Mouse (Mus musculus) lung, embryonic 15.5 days (tissue): ENCODE results near the gene Dynlt1c. TPM values are rescaled to one million over a fixed set of nuclear protein-coding genes. Genes with fewer than 3 reads are reported as not detected.
A peak's percentile ranks its signal among the peaks of the same experiment; 100 is the strongest.
"Not testable (repeated sequence)": the region's sequence is repeated elsewhere in the genome, so short reads cannot be mapped to it uniquely, and the experiment has no call there.

Experiments
- ATAC-seq: fragments of 200-750 bp; cut with Nextera tagmentation; 2 replicates; pipeline ENCODE4 v1.8.0; 2017; ENCODE audit warnings: moderate number of reproducible peaks, borderline replicate concordance; ENCODE audit not compliant: low FRiP score, low TSS enrichment; ENCODE audit errors: extremely low read depth
- H3K27ac ChIP-seq: fragments of 300-500 bp; sonication (generic); 2 replicates; pipeline ENCODE4 v1.5.1; 2015; ENCODE audit warnings: moderate library complexity, mild to moderate bottlenecking, inconsistent platforms
- H3K27me3 ChIP-seq: fragments of 300-500 bp; sonication (generic); 2 replicates; pipeline ENCODE4 v1.6.1; 2015; ENCODE audit warnings: inconsistent platforms
- H3K36me3 ChIP-seq: fragments of 300-500 bp; sonication (generic); 2 replicates; pipeline ENCODE4 v1.6.1; 2015; ENCODE audit warnings: inconsistent platforms
- H3K4me1 ChIP-seq: fragments of 300-500 bp; sonication (generic); 2 replicates; pipeline ENCODE4 v1.6.1; 2015; ENCODE audit warnings: inconsistent platforms
- H3K4me2 ChIP-seq: fragments of 300-500 bp; sonication (generic); 2 replicates; pipeline ENCODE4 v1.6.1; 2015; ENCODE audit warnings: inconsistent platforms, mild to moderate bottlenecking, moderate library complexity
- H3K4me3 ChIP-seq: fragments of 300-500 bp; sonication (generic); 2 replicates; pipeline ENCODE4 v1.5.1; 2015; ENCODE audit warnings: mild to moderate bottlenecking, inconsistent platforms
- H3K9ac ChIP-seq: fragments of 300-500 bp; sonication (generic); 2 replicates; pipeline ENCODE4 v1.6.1; 2015; ENCODE audit warnings: inconsistent platforms
- H3K9me3 ChIP-seq: fragments of 300-500 bp; sonication (generic); 2 replicates; pipeline ENCODE4 v1.6.1; 2016; ENCODE audit warnings: inconsistent platforms
- WGBS: fragments of 180-500 bp; shearing (Covaris S2); methylation state at CpG from one replicate; pipeline ENCODE4 v1.1.7; 2015; 5-methylcytosine and 5-hydroxymethylcytosine counted together
- polyA plus RNA-seq: library from polyadenylated mRNA; unstranded; fragments of >200 nt; fragmentation: Nextera tagmentation; extraction: Ambion mirVana; gene quantifications from 2 replicates; pipeline ENCODE4 v1.2.1, GENCODE M21; 2015

Gene Dynlt1c
- polyA plus RNA-seq, 1 experiment from 2014 or later, result 36.9 TPM

DNA sequence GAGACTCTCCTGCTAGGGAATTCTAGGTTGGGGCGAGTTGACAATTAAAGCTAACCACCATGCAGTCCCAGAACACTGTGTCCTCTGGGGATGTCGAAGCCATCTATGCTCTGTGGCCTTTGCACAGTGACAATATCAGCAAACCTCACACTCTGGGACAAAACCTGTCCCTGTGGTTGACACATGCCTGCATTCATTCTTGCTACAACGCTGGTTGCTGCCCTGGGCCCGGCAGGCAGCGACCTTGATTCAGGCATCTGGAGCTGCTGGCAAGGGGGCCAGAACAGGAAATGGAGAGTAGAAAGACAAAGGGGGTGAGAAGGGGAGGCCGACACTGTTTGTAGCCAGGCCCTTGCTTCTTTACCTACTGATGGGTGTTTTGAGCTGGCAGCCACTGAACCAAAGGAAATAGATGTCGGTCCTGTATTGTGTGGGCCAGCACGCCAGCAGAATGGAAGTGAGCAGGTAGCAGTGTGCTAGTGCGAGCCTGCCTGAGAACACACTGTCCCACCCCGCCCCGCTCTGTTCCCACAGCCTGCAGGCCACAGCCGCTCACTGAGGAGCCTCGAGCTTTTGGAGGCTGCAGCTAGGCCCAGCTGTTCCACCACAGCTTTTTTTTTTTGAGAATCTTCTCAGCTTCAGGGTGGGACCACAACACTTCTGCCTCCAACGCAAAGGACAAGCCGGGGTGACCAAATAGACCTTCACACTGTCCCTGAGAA, 5.5 kb upstream of the Dynlt1c start:
- not testable (repeated sequence) for H3K4me1 ChIP-seq, H3K4me3 ChIP-seq, H3K9me3 ChIP-seq, H3K4me2 ChIP-seq, H3K36me3 ChIP-seq, H3K27me3 ChIP-seq, H3K9ac ChIP-seq, H3K27ac ChIP-seq
- 18% methylated on average over 11 of the region's 15 CpGs for WGBS
- ATAC-seq, result peak; percentile 28; the same call in 1 of the 2 replicates

DNA sequence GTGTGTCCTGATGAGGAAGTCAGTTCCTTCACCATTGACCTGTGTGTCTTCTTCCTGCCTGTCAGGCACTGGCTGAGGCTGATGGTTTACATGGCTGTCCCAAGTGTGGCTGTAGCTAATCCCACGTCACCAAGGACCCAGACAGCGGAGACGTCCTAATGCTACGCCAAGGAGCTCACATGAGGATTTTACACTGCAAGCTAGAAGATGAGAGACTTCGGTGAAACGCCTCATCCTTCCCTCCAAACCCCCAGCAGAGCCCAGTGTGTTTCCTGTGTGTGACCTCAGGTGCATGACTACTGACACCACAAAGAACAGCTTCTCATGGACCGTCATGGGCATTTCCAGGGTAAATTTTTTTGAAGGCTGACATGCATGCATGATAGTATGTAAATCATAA, 3.1 kb upstream of the Dynlt1c start:
- H3K4me2 ChIP-seq, ATAC-seq, H3K4me3 ChIP-seq, H3K36me3 ChIP-seq, H3K9ac ChIP-seq, H3K9me3 ChIP-seq, H3K27ac ChIP-seq, H3K27me3 ChIP-seq, H3K4me1 ChIP-seq: not testable (repeated sequence)
- WGBS, result 81% methylated on average over 7 of the region's 7 CpGs

DNA sequence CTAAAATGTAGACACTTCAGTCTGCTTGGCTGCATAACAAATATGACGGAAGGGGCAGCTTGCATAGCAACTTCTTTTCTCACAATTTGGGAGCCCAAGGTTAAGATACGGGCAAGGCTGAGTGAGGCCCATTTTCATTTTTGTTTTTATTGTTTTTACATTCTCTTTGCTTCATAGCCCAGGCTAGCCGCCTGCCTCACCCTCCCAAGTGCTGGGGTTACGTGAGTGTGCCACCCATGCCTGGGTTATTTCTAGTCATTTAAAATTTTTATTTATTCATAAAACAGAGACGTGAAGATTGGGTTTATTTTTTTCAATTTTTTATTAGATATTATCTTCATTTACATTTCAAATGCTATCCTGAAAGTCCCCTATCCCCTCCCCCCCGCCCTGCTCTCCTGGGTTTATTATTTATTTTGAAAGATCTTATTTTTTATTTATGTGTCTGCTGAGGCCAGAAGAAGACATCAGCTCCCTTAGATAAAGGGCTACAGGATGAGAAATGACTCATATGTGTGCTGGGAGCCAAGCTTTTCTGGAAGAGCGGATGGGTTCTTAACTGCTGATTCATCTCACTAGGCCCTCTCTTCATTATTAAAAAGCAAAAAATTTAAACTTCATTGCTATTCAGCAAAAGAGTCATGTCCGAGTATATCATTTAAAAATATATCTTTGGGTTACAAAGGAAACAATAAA, 1.1 kb upstream of the Dynlt1c start:
- H3K27me3 ChIP-seq, H3K4me3 ChIP-seq, H3K4me2 ChIP-seq, H3K9ac ChIP-seq, H3K36me3 ChIP-seq, H3K27ac ChIP-seq, ATAC-seq, H3K4me1 ChIP-seq, H3K9me3 ChIP-seq: not testable (repeated sequence)
- 80% methylated on average over 5 of the region's 8 CpGs for WGBS

DNA sequence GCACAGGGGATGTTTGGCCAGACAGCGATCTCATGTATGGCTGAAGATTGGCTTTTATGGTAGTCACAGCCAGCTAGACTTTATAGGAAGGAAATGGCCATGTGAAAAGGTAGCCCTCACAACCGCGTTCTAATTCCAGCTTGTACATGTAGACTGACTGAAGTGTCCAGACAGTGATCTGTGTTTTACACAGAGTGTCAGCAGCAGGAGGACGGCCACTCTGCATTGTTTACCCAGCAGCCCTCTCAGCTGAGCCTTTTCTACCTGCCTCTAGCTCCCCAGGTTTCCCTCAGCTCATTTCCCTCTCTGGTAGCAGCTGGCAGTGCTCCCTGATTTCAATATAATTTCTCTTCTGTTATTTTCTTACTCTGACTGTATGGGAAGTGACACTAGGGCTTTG, 734 bp downstream of the Dynlt1c start:
- ATAC-seq, H3K27ac ChIP-seq, H3K9ac ChIP-seq, H3K4me1 ChIP-seq, H3K4me3 ChIP-seq, H3K36me3 ChIP-seq, H3K9me3 ChIP-seq, H3K27me3 ChIP-seq: not testable (repeated sequence)
- H3K4me2 ChIP-seq, result peak overlapping the region; percentile 39
- 2% methylated on average over 3 of the region's 4 CpGs for WGBS

DNA sequence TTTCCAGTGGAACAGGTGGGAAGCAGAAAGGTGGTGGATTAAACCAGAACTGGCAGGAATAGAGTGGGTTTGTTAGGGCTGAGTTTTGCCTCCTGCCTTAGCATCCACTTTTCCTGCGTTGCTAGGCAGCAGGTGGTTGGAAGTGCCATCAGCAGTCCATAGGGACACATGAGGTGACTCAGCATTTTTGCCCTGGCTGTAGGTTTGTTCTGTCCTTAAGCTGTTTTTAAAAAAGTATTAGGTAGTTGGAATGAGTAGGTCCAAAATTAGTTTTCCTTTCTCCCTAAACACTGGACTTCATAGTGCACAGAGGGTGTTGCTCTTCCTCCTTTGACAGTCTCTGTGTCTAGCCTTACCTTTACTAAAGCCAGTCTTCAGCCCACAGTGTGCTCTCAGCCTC, 3.9 kb downstream of the Dynlt1c start:
- H3K9me3 ChIP-seq, H3K27me3 ChIP-seq, H3K4me3 ChIP-seq, H3K4me2 ChIP-seq, H3K4me1 ChIP-seq, ATAC-seq, H3K27ac ChIP-seq, H3K36me3 ChIP-seq, H3K9ac ChIP-seq: not testable (repeated sequence)
- 67% methylated on average over 1 of the region's 1 CpGs for WGBS

DNA sequence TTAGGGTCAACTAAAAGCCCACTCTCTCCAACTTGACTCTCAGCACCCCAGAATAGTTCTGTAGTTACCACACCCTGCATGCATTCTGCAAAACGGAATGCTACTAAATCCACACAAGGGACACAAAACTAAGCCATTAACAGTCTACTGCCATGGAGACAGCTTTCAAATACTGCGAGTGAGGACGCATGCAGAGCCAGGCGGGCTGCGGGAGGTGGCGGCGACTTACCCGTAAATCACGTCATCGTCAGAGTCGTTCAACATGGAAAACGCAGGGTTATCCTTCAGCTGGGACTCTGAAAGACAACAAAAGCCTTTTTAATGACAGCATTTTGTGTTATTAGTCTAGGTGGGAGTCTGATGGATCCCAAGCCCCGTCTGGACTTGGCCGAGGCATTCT, 12.1 kb downstream of the Dynlt1c start:
- WGBS, result 83% methylated on average over 12 of the region's 14 CpGs
- H3K4me2 ChIP-seq, H3K4me3 ChIP-seq, H3K9me3 ChIP-seq, H3K27ac ChIP-seq, H3K9ac ChIP-seq, H3K27me3 ChIP-seq, H3K36me3 ChIP-seq, H3K4me1 ChIP-seq, ATAC-seq: not testable (repeated sequence)

DNA sequence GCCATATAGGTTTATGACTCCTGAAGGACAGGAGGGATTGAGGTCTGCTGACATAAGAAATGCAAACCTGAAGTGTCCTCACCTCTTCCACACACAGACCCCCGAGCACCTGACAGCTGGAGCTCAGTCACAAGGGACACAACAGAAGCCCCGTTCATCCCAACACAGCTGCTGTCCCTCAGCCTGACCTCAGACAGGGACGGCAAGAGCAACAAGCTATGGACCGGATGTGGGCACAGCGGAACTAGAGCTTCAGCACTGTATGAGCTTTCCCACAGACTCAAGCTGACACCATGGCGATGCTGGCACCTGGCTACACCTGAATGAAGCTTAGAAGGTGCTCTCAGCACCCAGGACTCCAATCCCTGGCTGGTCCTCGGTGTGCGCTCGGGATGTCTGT, 12.8 kb downstream of the Dynlt1c start:
- H3K4me3 ChIP-seq, H3K4me2 ChIP-seq, ATAC-seq, H3K4me1 ChIP-seq, H3K27ac ChIP-seq, H3K36me3 ChIP-seq, H3K27me3 ChIP-seq, H3K9ac ChIP-seq, H3K9me3 ChIP-seq: not testable (repeated sequence)
- WGBS, result 57% methylated on average over 5 of the region's 9 CpGs

DNA sequence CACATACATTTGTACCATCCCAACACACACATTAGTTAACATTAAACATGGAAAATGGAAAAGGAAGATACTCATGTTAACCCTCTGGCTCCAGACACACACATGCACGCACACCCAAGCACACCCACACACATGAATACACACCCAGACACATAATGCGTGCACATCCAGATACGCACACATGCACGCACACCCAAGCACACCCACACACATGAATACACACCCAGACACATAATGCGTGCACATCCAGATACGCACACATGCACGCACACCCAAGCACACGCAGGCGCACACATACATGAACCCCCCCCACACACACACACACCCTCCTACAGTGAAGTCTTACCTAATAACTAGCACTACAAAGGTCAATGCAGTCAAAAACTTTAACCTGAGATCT, 15.3 kb downstream of the Dynlt1c start:
- not testable (repeated sequence) for H3K4me2 ChIP-seq, ATAC-seq, H3K27me3 ChIP-seq, H3K9me3 ChIP-seq, H3K4me3 ChIP-seq, H3K36me3 ChIP-seq, H3K9ac ChIP-seq, H3K27ac ChIP-seq, H3K4me1 ChIP-seq
- 95% methylated on average over 9 of the region's 9 CpGs for WGBS

DNA sequence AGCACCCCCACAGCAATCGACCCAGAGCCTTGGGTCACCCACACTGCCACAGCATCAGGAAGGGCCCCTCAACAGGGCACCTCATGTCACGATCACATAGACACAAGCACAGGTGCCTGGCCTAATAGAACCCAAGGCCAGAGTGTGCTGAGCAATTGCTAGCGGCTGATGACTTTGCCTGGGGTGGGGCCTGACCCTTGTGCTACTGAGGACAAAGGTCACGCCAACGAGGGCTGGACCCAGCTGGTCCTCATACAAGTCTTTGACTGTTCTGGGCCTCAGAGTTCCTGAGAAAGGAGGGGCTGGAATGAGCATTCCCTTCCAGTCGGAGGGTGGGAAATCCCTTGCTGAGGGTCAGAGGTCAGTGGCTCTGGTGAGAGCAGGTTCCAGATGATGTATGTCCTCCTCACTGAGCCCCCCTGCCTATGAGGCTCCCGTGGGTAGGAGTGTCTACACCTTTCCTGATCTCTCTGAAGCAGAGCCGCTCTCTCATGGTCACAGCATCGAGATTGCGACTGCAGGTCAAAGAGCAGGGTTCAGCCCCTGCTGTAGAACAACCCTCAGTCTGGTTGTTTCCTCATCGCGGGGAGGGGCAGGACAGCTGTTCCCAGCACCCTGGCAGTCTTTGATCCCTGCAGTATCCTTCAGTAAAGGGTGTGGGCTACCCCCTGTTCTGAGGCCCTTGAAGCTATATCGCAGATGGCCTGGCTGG, 16.4 kb downstream of the Dynlt1c start:
- H3K36me3 ChIP-seq, H3K27ac ChIP-seq, H3K9me3 ChIP-seq, H3K27me3 ChIP-seq, H3K9ac ChIP-seq, H3K4me3 ChIP-seq, ATAC-seq, H3K4me2 ChIP-seq, H3K4me1 ChIP-seq: not testable (repeated sequence)
- 40% methylated on average over 8 of the region's 13 CpGs for WGBS

DNA sequence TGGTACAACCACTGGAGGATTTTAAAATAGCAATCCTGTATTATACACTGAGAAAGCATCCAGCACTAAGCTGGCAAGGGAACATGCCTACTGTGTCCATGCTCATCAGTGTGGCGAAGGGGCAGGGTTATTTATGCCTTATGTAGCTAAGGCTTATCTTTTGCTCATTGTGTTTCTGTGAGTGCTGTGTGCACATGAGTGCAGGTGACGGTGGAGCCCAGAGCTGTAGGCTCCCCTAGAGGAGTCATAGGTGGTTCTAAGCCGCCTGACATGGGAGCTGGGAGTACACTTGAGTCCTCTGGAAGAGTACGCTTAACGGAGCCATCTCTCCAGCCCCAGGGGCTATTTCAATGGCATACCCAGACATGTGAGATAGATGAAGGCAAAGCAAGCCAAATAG, 17.8 kb downstream of the Dynlt1c start:
- not testable (repeated sequence) for H3K9ac ChIP-seq, H3K27ac ChIP-seq, H3K4me2 ChIP-seq, H3K36me3 ChIP-seq, H3K27me3 ChIP-seq, H3K9me3 ChIP-seq, H3K4me3 ChIP-seq, H3K4me1 ChIP-seq, ATAC-seq
- 86% methylated on average over 5 of the region's 5 CpGs for WGBS

DNA sequence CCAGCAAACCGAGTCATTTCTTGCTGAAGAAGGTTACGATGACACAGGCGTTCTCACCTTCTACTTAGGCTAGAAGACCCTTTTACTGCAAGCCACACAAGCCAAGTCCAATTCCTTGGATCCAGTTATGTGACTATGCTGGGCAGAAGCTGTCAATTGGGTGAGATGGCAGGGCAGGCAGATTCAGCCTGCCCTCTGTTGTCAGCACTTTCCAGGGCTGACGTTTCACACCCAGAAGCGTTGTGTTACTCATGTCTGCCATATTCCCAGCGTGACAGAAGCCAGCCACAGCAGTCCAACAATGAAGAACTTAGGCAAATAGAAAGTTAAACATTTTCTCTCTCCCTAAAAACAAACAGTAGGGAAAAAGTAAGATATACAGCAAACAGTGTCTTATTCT, 18.6 kb downstream of the Dynlt1c start:
- not testable (repeated sequence) for H3K9me3 ChIP-seq, H3K36me3 ChIP-seq, H3K4me1 ChIP-seq, H3K4me2 ChIP-seq, H3K27ac ChIP-seq, ATAC-seq, H3K4me3 ChIP-seq, H3K9ac ChIP-seq, H3K27me3 ChIP-seq
- 48% methylated on average over 6 of the region's 6 CpGs for WGBS

DNA sequence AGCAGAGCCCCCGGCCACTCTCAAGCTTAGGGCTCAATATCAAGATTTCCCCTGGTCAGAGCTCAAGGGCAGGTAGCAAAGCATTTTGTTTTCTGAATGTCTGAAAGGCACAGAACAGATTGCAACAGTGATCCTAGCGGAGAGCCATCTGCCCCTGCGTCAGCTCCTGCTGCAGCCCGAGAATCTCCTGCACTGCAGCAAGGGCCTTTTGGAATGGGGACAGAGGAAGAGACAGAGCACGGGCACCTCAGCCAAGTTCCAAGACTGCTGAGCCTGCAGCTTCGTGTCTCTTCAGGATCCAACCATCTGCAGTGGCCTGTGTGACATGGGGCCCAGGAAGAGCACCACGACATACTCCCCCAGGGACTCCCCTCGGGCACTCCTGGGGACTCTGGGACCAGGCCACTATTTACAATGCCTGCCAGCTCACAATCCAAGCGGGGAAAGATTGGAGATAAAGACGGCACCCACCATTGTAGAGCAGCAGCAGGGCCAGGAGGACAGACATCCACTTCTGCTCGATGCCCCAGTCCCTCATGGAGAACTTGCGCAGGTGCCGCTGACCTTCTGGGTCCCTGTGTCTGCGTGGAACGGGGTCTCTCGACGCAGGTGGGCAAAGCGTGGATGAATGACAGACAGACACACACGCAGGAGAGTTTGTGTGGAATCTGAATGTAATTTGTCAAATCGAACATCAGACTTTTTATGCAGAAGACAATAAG, 19.4 kb downstream of the Dynlt1c start:
- not testable (repeated sequence) for H3K4me2 ChIP-seq, ATAC-seq

More for the DNA sequence above, 19.4 kb downstream of the Dynlt1c start:
- H3K4me3 ChIP-seq, H3K9ac ChIP-seq, H3K36me3 ChIP-seq, H3K9me3 ChIP-seq, H3K4me1 ChIP-seq, H3K27ac ChIP-seq, H3K27me3 ChIP-seq: not testable (repeated sequence)
- 70% methylated on average over 19 of the region's 20 CpGs for WGBS
